Mouse (Mus musculus) myocyte (in vitro differentiated cells): ENCODE measurements at regions not wholly inside any gene's neighbourhood (a gene's known extent, or its start where the extent isn't known, plus 50 kb on each side); places are given as distances from the start of the nearest gene placed in this dataset.

ENCODE experiments used
- H3K27me3 ChIP-seq: one replicate; pipeline ENCODE4 v1.6.1; 2011; ENCODE audit not compliant: control insufficient read depth, insufficient read depth, insufficient read length
- H3K36me3 ChIP-seq: one replicate; pipeline ENCODE4 v1.6.1; 2011; ENCODE audit not compliant: control insufficient read depth, insufficient read depth
- H3K4me2 ChIP-seq: one replicate; pipeline ENCODE4 v1.6.1; 2011; ENCODE audit warnings: low read depth, control low read depth
- H3K4me3 ChIP-seq: one replicate; pipeline ENCODE4 v1.5.1; 2011; ENCODE audit warnings: mild to moderate bottlenecking, control low read depth, moderate library complexity
- H3K79me2 ChIP-seq: one replicate; pipeline ENCODE4 v1.6.1; 2011; ENCODE audit not compliant: control insufficient read depth, insufficient read depth
- H3ac ChIP-seq: one replicate; pipeline ENCODE4 v1.6.1; 2011; ENCODE audit not compliant: control insufficient read depth, insufficient read length
- CEBPB ChIP-seq: IDR thresholded peaks from 2 replicates; pipeline ENCODE4 v1.6.1; 2011; ENCODE audit warnings: mild to moderate bottlenecking, moderate library complexity; ENCODE audit not compliant: poor library complexity, insufficient read depth, severe bottlenecking
- E2F4 ChIP-seq: IDR thresholded peaks from one replicate; pipeline ENCODE4 v1.6.1; 2011; ENCODE audit warnings: mild to moderate bottlenecking, control low read depth, moderate library complexity; ENCODE audit not compliant: insufficient read depth
- MAX ChIP-seq: IDR thresholded peaks from one replicate; pipeline ENCODE4 v1.6.1; 2011; ENCODE audit warnings: low read depth, mild to moderate bottlenecking, control low read depth
- MYOD1 ChIP-seq, 3 experiments: IDR thresholded peaks; one replicate each; pipeline ENCODE4 v1.6.1; 2011; ENCODE audit warnings: control low read depth in 2 of 3, low read depth in 2 of 3, mild to moderate bottlenecking in 2 of 3, moderate library complexity in 1 of 3; ENCODE audit not compliant: insufficient read length in 2 of 3, control insufficient read depth in 1 of 3
- MYOG ChIP-seq, 3 experiments: IDR thresholded peaks; one replicate each; pipeline ENCODE4 v1.6.1; 2011; ENCODE audit warnings: control low read depth in 2 of 3, low read depth in 2 of 3, mild to moderate bottlenecking in 2 of 3; ENCODE audit not compliant: insufficient read length in 2 of 3, control insufficient read depth in 1 of 3, insufficient read depth in 1 of 3
- POLR2A ChIP-seq: IDR thresholded peaks from one replicate; pipeline ENCODE4 v1.6.1; 2011; ENCODE audit warnings: low read depth, mild to moderate bottlenecking, control low read depth, moderate library complexity; ENCODE audit not compliant: insufficient read length
- POLR2AphosphoS2 ChIP-seq: IDR thresholded peaks from one replicate; pipeline ENCODE4 v1.6.1; 2011; ENCODE audit warnings: low read depth, control low read depth; ENCODE audit not compliant: insufficient read length
- REST ChIP-seq: IDR thresholded peaks from one replicate; pipeline ENCODE4 v1.6.1; 2011; ENCODE audit warnings: mild to moderate bottlenecking, control low read depth, moderate library complexity; ENCODE audit not compliant: insufficient read depth, insufficient read length
- SRF ChIP-seq: IDR thresholded peaks from one replicate; pipeline ENCODE4 v1.6.1; 2011; ENCODE audit warnings: low read depth; ENCODE audit not compliant: control insufficient read depth, insufficient read length
- TCF12 ChIP-seq: IDR thresholded peaks from one replicate; pipeline ENCODE4 v1.6.1; 2011; ENCODE audit warnings: mild to moderate bottlenecking, control low read depth; ENCODE audit not compliant: poor library complexity, insufficient read depth, severe bottlenecking
- TCF3 ChIP-seq: IDR thresholded peaks from one replicate; pipeline ENCODE4 v1.6.1; 2011; ENCODE audit warnings: low read depth, control low read depth; ENCODE audit not compliant: insufficient read length
- USF1 ChIP-seq: IDR thresholded peaks from one replicate; pipeline ENCODE4 v1.6.1; 2011; ENCODE audit warnings: low read depth, mild to moderate bottlenecking, control low read depth, moderate library complexity

DNA sequence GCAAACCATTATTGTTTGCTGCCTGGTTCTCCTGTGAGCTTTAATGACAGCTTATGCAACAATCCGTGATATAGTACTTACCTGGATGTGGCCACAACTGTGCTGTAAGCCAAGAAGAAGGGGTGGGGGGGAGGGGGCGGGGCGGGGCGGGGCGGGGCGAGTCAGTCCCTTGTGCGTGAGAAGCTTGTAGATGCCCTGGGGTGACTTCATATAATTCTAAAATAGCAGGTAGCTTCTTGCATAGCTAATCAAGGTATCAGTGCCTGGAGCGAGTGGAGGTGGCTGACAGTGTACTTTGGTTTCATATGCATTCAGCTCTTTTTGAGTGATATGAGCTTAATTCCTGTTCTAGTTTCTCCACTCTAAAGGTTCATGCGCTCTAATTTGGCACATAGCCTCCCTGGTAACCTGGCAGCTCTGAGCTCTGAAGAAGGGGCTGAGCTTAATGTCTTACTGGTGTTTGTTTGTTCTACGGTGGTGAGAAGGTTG is 280.8 kb downstream of the Klf5 start:
- H3K4me3 ChIP-seq, result no peak overlapping the region
- TF ChIP-seq USF1 (no peak), REST (no peak), POLR2A (no peak), MYOG (IDR thresholded peaks at IDR 0.05; ENCODE audit: control insufficient read depth in 1 of 3, insufficient read depth in 1 of 3, insufficient read length in 2 of 3, low read depth in 2 of 3) (no peak), TCF12 (no peak), MYOD1 (IDR thresholded peaks at IDR 0.05; ENCODE audit: control insufficient read depth in 1 of 3, insufficient read length in 2 of 3, low read depth in 2 of 3) (no peak), POLR2AphosphoS2 (no peak), TCF3 (no peak), CEBPB (no peak)
- no peaks in the 10 kb centered on the region for H3K36me3 ChIP-seq
- no peaks in the 10 kb centered on the region for H3K79me2 ChIP-seq
- no peaks in the 10 kb centered on the region for H3K27me3 ChIP-seq
- no peak overlapping the region for H3ac ChIP-seq
- no peak overlapping the region for H3K4me2 ChIP-seq

DNA sequence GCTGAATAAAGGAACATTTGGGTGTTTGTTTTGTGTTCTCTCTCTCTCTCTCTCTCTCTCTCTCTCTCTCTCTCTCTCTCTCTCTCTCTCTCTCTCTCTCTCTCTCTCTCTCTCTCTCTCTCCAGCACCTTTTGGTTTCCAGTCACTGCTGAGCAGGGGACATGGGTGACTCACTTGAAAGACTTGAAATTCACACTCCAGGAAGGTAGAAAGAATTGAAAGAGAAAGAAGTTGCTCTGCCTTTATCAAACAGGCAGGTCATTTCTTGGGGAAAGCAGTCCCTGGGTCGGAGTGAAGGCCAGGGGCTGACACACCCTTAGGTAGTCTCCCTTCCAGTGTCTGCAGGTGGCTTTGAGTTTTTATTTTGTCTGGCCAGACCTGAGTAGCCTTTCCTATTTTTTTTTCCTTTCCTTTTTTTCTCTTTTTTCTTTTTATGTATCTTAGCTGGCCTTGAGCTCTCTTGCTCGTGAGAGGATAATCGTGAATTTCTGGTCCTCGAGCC is 281.3 kb downstream of the Klf5 start:
- no peaks in the 10 kb centered on the region for H3K36me3 ChIP-seq
- H3K4me3 ChIP-seq, result no peak overlapping the region
- H3K27me3 ChIP-seq, result no peaks in the 10 kb centered on the region
- H3ac ChIP-seq, result no peak overlapping the region
- no peaks in the 10 kb centered on the region for H3K79me2 ChIP-seq
- TF ChIP-seq MYOD1 (IDR thresholded peaks at IDR 0.05; ENCODE audit: control insufficient read depth in 1 of 3, insufficient read length in 2 of 3, low read depth in 2 of 3) (no peak), TCF12 (no peak), MYOG (IDR thresholded peaks at IDR 0.05; ENCODE audit: control insufficient read depth in 1 of 3, insufficient read depth in 1 of 3, insufficient read length in 2 of 3, low read depth in 2 of 3) (no peak), MAX (no peak), CEBPB (no peak), USF1 (no peak)
- no peak overlapping the region for H3K4me2 ChIP-seq

DNA sequence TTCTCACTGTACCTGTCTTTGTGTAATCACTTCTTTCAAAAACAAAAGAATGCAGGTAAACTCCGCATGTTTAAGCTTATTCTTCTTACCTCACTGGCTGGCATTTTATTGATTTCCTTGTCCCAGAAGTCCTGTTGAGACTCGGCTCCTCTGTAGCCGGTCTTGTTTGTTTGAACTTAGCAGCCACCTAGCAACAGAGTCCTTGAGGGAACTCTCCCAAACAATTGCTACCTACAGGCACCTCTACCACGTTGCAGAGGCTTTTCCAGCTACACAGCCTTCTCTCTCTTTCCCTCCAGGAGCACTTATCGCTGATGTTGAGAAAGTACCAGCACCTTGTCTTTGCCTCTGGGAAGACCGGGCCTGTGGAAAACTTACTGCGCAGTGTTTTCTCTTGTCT is 285.7 kb downstream of the Klf5 start:
- H3K4me2 ChIP-seq, result no peak overlapping the region
- no peak overlapping the region for H3K4me3 ChIP-seq
- no peak overlapping the region for H3ac ChIP-seq
- H3K36me3 ChIP-seq, result no peaks in the 10 kb centered on the region
- no peaks in the 10 kb centered on the region for H3K27me3 ChIP-seq
- no peak for TF ChIP-seq TCF3
- no peak for TF ChIP-seq USF1
- no peak for TF ChIP-seq POLR2A
- TF ChIP-seq CEBPB, result no peak
- no peak for TF ChIP-seq POLR2AphosphoS2
- TF ChIP-seq MYOG (IDR thresholded peaks at IDR 0.05; ENCODE audit: control insufficient read depth in 1 of 3, insufficient read depth in 1 of 3, insufficient read length in 2 of 3, low read depth in 2 of 3), result no peak
- no peak for TF ChIP-seq MAX
- no peak for TF ChIP-seq SRF
- H3K79me2 ChIP-seq, result no peaks in the 10 kb centered on the region

DNA sequence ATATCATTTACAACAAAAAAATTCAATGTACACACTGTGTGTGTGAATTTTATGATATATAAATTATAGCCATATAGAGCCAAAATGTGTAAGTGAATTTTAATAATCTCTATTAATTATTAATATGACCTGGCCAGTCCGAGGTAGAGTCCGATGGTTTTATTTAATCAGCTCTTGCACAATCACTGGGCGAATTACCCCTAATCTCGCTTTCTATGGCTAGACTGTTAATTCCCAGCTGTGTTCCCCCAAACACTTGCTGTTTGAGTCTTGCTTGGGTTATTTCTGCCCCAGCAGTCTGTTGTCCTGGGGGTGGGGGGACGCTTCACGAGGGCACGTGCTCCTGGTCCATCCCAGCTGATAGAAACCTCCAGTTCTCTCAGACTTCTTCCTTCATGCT is 287.5 kb downstream of the Klf5 start:
- no peak for TF ChIP-seq MYOD1 (IDR thresholded peaks at IDR 0.05; ENCODE audit: control insufficient read depth in 1 of 3, insufficient read length in 2 of 3, low read depth in 2 of 3)
- no peak for TF ChIP-seq POLR2A
- no peak for TF ChIP-seq USF1
- no peak for TF ChIP-seq MYOG (IDR thresholded peaks at IDR 0.05; ENCODE audit: control insufficient read depth in 1 of 3, insufficient read depth in 1 of 3, insufficient read length in 2 of 3, low read depth in 2 of 3)
- no peak for TF ChIP-seq POLR2AphosphoS2
- no peak for TF ChIP-seq SRF
- TF ChIP-seq E2F4, result no peak
- TF ChIP-seq MAX, result no peak
- no peak for TF ChIP-seq TCF3
- TF ChIP-seq CEBPB, result no peak
- TF ChIP-seq REST, result no peak
- no peak for TF ChIP-seq TCF12
- Histone ChIP-seq H3K4me3 (no peak overlapping the region), H3K79me2 (no peaks in the 10 kb centered on the region), H3ac (no peak overlapping the region), H3K4me2 (no peak overlapping the region), H3K36me3 (no peaks in the 10 kb centered on the region), H3K27me3 (no peaks in the 10 kb centered on the region)

DNA sequence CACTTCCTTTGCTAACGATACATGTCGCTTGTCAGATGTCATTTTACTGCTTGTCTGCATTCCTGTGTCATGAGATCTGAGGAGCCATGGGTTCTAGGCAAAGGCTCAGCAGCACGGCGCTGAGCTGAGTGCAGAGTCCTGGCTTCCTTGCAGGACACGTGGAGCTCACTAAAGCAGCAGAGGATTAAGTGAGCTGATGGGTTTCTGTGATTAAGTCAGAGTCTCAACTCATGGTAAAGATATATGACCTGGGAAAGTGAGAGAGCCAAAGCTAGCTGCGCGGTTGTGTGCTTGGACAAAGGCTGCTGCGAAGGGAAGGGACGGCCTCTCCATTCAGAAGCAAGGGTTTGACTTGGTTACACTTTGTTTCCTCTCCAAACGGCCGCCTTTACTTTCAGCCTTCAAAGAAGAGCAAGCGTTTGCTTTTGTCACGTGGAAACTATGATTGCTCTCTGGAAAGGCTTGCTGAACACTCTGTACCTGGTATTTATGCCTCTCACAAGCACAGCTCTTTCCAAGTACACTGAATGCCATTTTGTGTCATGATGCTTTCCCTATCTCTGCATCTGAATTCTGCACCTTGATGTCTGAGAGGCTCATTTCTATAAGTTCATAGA is 292.5 kb downstream of the Klf5 start:
- no peaks in the 10 kb centered on the region for H3K36me3 ChIP-seq
- H3K27me3 ChIP-seq, result no peaks in the 10 kb centered on the region
- no peaks in the 10 kb centered on the region for H3K79me2 ChIP-seq
- no peak overlapping the region for H3K4me3 ChIP-seq
- no peak overlapping the region for H3ac ChIP-seq
- no peak overlapping the region for H3K4me2 ChIP-seq
- no peak for TF ChIP-seq SRF
- TF ChIP-seq MYOG (IDR thresholded peaks at IDR 0.05; ENCODE audit: control insufficient read depth in 1 of 3, insufficient read depth in 1 of 3, insufficient read length in 2 of 3, low read depth in 2 of 3), result no peak
- TF ChIP-seq CEBPB, result no peak
- no peak for TF ChIP-seq USF1
- TF ChIP-seq TCF3, result no peak
- no peak for TF ChIP-seq POLR2AphosphoS2
- no peak for TF ChIP-seq POLR2A
- TF ChIP-seq MAX, result no peak
- no peak for TF ChIP-seq REST
